In the genomic region with DNA sequence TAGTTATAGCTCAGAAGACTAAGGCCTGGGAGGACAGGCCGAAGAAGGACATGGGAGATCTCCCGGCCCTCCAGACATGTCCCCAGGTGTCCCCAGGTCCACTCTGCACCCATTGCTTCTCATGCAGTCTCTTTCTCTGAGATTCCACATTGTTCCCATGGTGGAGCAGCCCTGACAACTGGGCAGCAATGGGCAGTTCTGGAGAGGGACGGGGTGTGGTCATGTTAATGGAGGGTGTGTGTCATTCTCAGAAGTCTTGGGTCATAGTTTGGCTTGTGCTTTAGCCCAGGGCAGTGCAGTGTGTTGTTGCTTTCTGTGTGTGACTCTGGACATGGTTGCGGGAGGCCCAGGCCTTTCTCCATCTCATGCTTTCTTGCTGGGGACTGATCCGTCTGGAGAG, we compare ENCODE assay signal across 14 mouse cellular contexts. TPM values are rescaled to one million over a fixed set of nuclear protein-coding genes. Genes with fewer than 3 reads are reported as not detected.
"Had no signal": no experiment of that assay in that cellular context is flagged by ENCODE, and none has a peak within 500 bp of the region (broad histone marks: within the 10 kb centered on the region; RNA-seq: fewer than 3 reads in every experiment).

No protein-coding gene starts in this region.

- DNase-seq: lung, adult 18-20 months; lung, embryonic 14.5 days; lung, postnatal 10 days; lung, postnatal 4 days; midbrain, embryonic 14.5 days; retina, postnatal 1 day; right cerebral cortex, adult 18-20 months; right cerebral cortex, postnatal 25 days; right cerebral cortex, postnatal 4 days; thymus, adult 18-20 months; thymus, postnatal 14 days; thymus, postnatal 36 days had no signal

RNA-seq across cellular contexts. Expression of a gene that starts 3.7 kb away (rescaled TPM):
- total RNA-seq: megakaryocyte, adult 5-6 weeks; megakaryocyte-erythroid progenitor cell, adult 5-6 weeks had no signal

RNA-seq across cellular contexts. Expression of a gene that starts 46.6 kb away (rescaled TPM):
- total RNA-seq: megakaryocyte, adult 5-6 weeks; megakaryocyte-erythroid progenitor cell, adult 5-6 weeks had no signal
